Mouse (Mus musculus) limb, embryonic 14.5 days (tissue): Measurements from ENCODE around the gene Glmn. TPM values are rescaled to one million over a fixed set of nuclear protein-coding genes. Genes with fewer than 3 reads are reported as not detected.

Experiments used
- ATAC-seq: fragments of 200-750 bp; cut with Nextera tagmentation; 2 replicates; pipeline ENCODE4 v1.8.0; 2017; ENCODE audit warnings: low read depth, moderate number of reproducible peaks, moderate TSS enrichment; ENCODE audit not compliant: low FRiP score
- DNase-seq: peaks from one replicate; pipeline ENCODE4 v3.0.0-alpha.2; 2015; ENCODE audit warnings: low spot score
- H3K27ac ChIP-seq: fragments of 300-500 bp; sonication (generic); replicated peaks from 2 replicates; pipeline ENCODE4 v1.5.1; 2014; ENCODE audit warnings: low read depth, mild to moderate bottlenecking, low read length, moderate library complexity, mixed read lengths
- H3K27me3 ChIP-seq: fragments of 300-500 bp; sonication (generic); 2 replicates; pipeline ENCODE4 v1.6.1; 2014; ENCODE audit warnings: low read length, mixed read lengths; ENCODE audit not compliant: control insufficient read depth, insufficient read depth
- H3K36me3 ChIP-seq: fragments of 300-500 bp; sonication (generic); 2 replicates; pipeline ENCODE4 v1.6.1; 2014; ENCODE audit warnings: mild to moderate bottlenecking, low read length, moderate library complexity, mixed read lengths; ENCODE audit not compliant: control insufficient read depth, insufficient read depth
- H3K4me1 ChIP-seq: fragments of 300-500 bp; sonication (generic); 2 replicates; pipeline ENCODE4 v1.6.1; 2014; ENCODE audit warnings: antibody characterized with exemption, low read length, mixed read lengths; ENCODE audit not compliant: control insufficient read depth, insufficient read depth
- H3K4me2 ChIP-seq: fragments of 300-500 bp; sonication (generic); replicated peaks from 2 replicates; pipeline ENCODE4 v1.6.1; 2014; ENCODE audit warnings: low read depth, mild to moderate bottlenecking, low read length, moderate library complexity; ENCODE audit not compliant: severe bottlenecking
- H3K4me3 ChIP-seq: fragments of 300-500 bp; sonication (generic); replicated peaks from 2 replicates; pipeline ENCODE4 v1.5.1; 2014; ENCODE audit warnings: low read length
- H3K9ac ChIP-seq: fragments of 300-500 bp; sonication (generic); 2 replicates; pipeline ENCODE4 v1.6.1; 2014; ENCODE audit warnings: mild to moderate bottlenecking, low read depth, low read length, moderate library complexity; ENCODE audit not compliant: severe bottlenecking
- H3K9me3 ChIP-seq: fragments of 300-500 bp; sonication (generic); 2 replicates; pipeline ENCODE4 v1.6.1; 2016; ENCODE audit warnings: low read length; ENCODE audit not compliant: control insufficient read depth
- POLR2A ChIP-seq: fragments of 200-500 bp; IDR thresholded peaks from 2 replicates; pipeline ENCODE4 v1.8.0; 2012; ENCODE audit warnings: inconsistent platforms, mild to moderate bottlenecking, moderate library complexity, borderline replicate concordance; ENCODE audit not compliant: insufficient read depth, insufficient read length; ENCODE audit errors: extremely low read depth
- WGBS: fragments of 180-500 bp; shearing (Covaris S2); extraction: QIAGEN DNeasy Blood & Tissue Kit; methylation state at CpG from one replicate; pipeline ENCODE4 v1.1.7; 2014; 5-methylcytosine and 5-hydroxymethylcytosine counted together
- polyA plus RNA-seq, 2 experiments: library from polyadenylated mRNA; depleted of rRNA in 1 of 2; stranded (reverse) in 1 of 2; unstranded in 1 of 2; fragments of >200 nt; fragmentation: Nextera tagmentation in 1 of 2; extraction: Ambion mirVana in 1 of 2; gene quantifications; 2 replicates each; pipeline versions ENCODE4 v1.2.1 to v1.2.3; 2012 to 2014

The Glmn gene
- polyA plus RNA-seq, 2 experiments: 19.1 to 30.7 TPM

- Histone ChIP-seq H3K4me3 (no peak overlapping the region), H3K4me1 (no peaks in the 10 kb centered on the region), H3K27ac (no peak overlapping the region), H3K9me3 (no peaks in the 10 kb centered on the region), H3K27me3 (no peaks in the 10 kb centered on the region), H3K36me3 (no peaks in the 10 kb centered on the region), H3K9ac (no peak overlapping the region), H3K4me2 (no peak overlapping the region)
- DNase-seq (no peak), ATAC-seq (no peak)
- 98% methylated on average over 1 of the region's 1 CpGs for WGBS
- no peak for TF ChIP-seq POLR2A
These were observed 81.6 kb downstream of the Glmn start for GRCm38 (mm10) chr5:107516087-107516486.

GRCm38 (mm10) chr5:107515453-107515852 lies 82.2 kb downstream of the Glmn start:
- no peaks in the 10 kb centered on the region for H3K4me1 ChIP-seq
- no peak overlapping the region for H3K4me3 ChIP-seq
- no peaks in the 10 kb centered on the region for H3K27me3 ChIP-seq
- ATAC-seq (no peak), DNase-seq (no peak)
- H3K4me2 ChIP-seq: no peak overlapping the region
- H3K36me3 ChIP-seq: no peaks in the 10 kb centered on the region
- no peak overlapping the region for H3K9ac ChIP-seq
- WGBS: 98% methylated on average over 3 of the region's 3 CpGs
- TF ChIP-seq POLR2A: no peak
- H3K27ac ChIP-seq: no peak overlapping the region
- H3K9me3 ChIP-seq: no peaks in the 10 kb centered on the region

- no peaks in the 10 kb centered on the region for H3K9me3 ChIP-seq
- peak; percentile 25 for DNase-seq
- no peak overlapping the region for H3K4me2 ChIP-seq
- H3K9ac ChIP-seq: no peak overlapping the region
- no peaks in the 10 kb centered on the region for H3K4me1 ChIP-seq
- H3K4me3 ChIP-seq: no peak overlapping the region
- no peaks in the 10 kb centered on the region for H3K27me3 ChIP-seq
- WGBS: 52% methylated on average over 7 of the region's 7 CpGs
- H3K36me3 ChIP-seq: 0 out of 2 replicates have a peak, but pooled peaks cover 2% of the 10 kb centered on the region
- ATAC-seq: no peak
- H3K27ac ChIP-seq: no peak overlapping the region
- no peak for TF ChIP-seq POLR2A
These were observed 84.1 kb downstream of the Glmn start for GRCm38 (mm10) chr5:107513583-107513982.

- Histone ChIP-seq H3K27ac (no peak overlapping the region), H3K4me1 (no peaks in the 10 kb centered on the region), H3K4me3 (no peak overlapping the region), H3K36me3 (0 out of 2 replicates have a peak, but pooled peaks cover 4% of the 10 kb centered on the region), H3K27me3 (no peaks in the 10 kb centered on the region), H3K9me3 (no peaks in the 10 kb centered on the region), H3K4me2 (no peak overlapping the region), H3K9ac (no peak overlapping the region)
- DNase-seq (no peak), ATAC-seq (no peak)
- WGBS: 45% methylated on average over 2 of the region's 2 CpGs
- TF ChIP-seq POLR2A: no peak
These were observed 86.4 kb downstream of the Glmn start for GRCm38 (mm10) chr5:107511326-107511725.

GRCm38 (mm10) chr5:107510503-107510902 lies 87.2 kb downstream of the Glmn start:
- 84% methylated on average over 10 of the region's 10 CpGs for WGBS
- DNase-seq: peak; percentile 17
- no peak overlapping the region for H3K4me2 ChIP-seq
- H3K4me1 ChIP-seq: no peaks in the 10 kb centered on the region
- no peak overlapping the region for H3K9ac ChIP-seq
- no peak for TF ChIP-seq POLR2A
- H3K9me3 ChIP-seq: no peaks in the 10 kb centered on the region
- H3K27ac ChIP-seq: no peak overlapping the region
- H3K27me3 ChIP-seq: no peaks in the 10 kb centered on the region
- 0 out of 2 replicates have a peak, but pooled peaks cover 4% of the 10 kb centered on the region for H3K36me3 ChIP-seq
- ATAC-seq: peak; percentile 65
- H3K4me3 ChIP-seq: no peak overlapping the region

- H3K4me2 ChIP-seq: no peak within 1 kb of the TSS
- no peak for TF ChIP-seq POLR2A
- no peak within 1 kb of the TSS for H3K4me3 ChIP-seq
- DNase-seq (no peak), ATAC-seq (no peak)
- no peaks in the 10 kb centered on the region for H3K4me1 ChIP-seq
- no peaks in the 10 kb centered on the region for H3K27me3 ChIP-seq
- no peak within 1 kb of the TSS for H3K27ac ChIP-seq
- H3K9ac ChIP-seq: no peak within 1 kb of the TSS
- H3K36me3 ChIP-seq: peaks cover 13% of the 10 kb centered on the region; the same call in 1 of the 2 replicates
- WGBS: 61% methylated on average over 4 of the region's 4 CpGs
- no peaks in the 10 kb centered on the region for H3K9me3 ChIP-seq
These were observed 90.4 kb downstream of the Glmn start, which contains the start of gene Gm42669 for GRCm38 (mm10) chr5:107507321-107507720. Gm42669 (plus strand) TSS chr5:107507621.
